Mouse (Mus musculus) ovary, postnatal 10 days (tissue): ENCODE results near the gene Sin3b.
A peak's percentile ranks its signal among the peaks of the same experiment; 100 is the strongest.
"Not testable (repeated sequence)": the region's sequence is repeated elsewhere in the genome, so short reads cannot be mapped to it uniquely, and the experiment has no call there.

ENCODE experiments used
- DNase-seq: peaks from one replicate; pipeline ENCODE4 v3.0.0; 2022; ENCODE audit warnings: low spot score

Gene Sin3b

GRCm38 (mm10) chr8:72722769-72723650 lies at the start of gene Sin3b:
Gene Sin3b (plus strand): TSS chr8:72723285.
- DNase-seq = peak; percentile 92

GRCm38 (mm10) chr8:72674184-72674583 lies 48.9 kb upstream of the Sin3b start:
- no peak for DNase-seq

GRCm38 (mm10) chr8:72676436-72676835 lies 46.6 kb upstream of the Sin3b start:
- DNase-seq = no peak

GRCm38 (mm10) chr8:72676844-72677243 lies 46.2 kb upstream of the Sin3b start:
- not testable (repeated sequence) for DNase-seq

GRCm38 (mm10) chr8:72677331-72677730 lies 45.8 kb upstream of the Sin3b start:
- no peak for DNase-seq

GRCm38 (mm10) chr8:72680133-72680532 lies 43.0 kb upstream of the Sin3b start:
- peak; percentile 27 for DNase-seq

GRCm38 (mm10) chr8:72682051-72682687 lies 40.9 kb upstream of the Sin3b start:
- DNase-seq = no peak

- DNase-seq = no peak
Measured at GRCm38 (mm10) chr8:72683010-72683521, 40.0 kb upstream of the Sin3b start.

GRCm38 (mm10) chr8:72683572-72684099 lies 39.4 kb upstream of the Sin3b start:
- DNase-seq = not testable (repeated sequence)

- no peak for DNase-seq
Measured at GRCm38 (mm10) chr8:72698349-72698926, 24.6 kb upstream of the Sin3b start.

GRCm38 (mm10) chr8:72712569-72712968 lies 10.5 kb upstream of the Sin3b start:
- no peak for DNase-seq

GRCm38 (mm10) chr8:72716594-72716993 lies 6.5 kb upstream of the Sin3b start:
- DNase-seq = no peak

GRCm38 (mm10) chr8:72720541-72720940 lies 2.5 kb upstream of the Sin3b start:
- DNase-seq = no peak

GRCm38 (mm10) chr8:72723651-72724001 lies 541 bp downstream of the Sin3b start:
- DNase-seq = peak; percentile 21

- no peak for DNase-seq
Measured at GRCm38 (mm10) chr8:72728636-72729035, 5.6 kb downstream of the Sin3b start.

GRCm38 (mm10) chr8:72735001-72735400 lies 11.9 kb downstream of the Sin3b start:
- no peak for DNase-seq

GRCm38 (mm10) chr8:72736868-72737267 lies 13.8 kb downstream of the Sin3b start:
- DNase-seq = no peak

- no peak for DNase-seq
Measured at GRCm38 (mm10) chr8:72746061-72746460, 23.0 kb downstream of the Sin3b start.

- no peak for DNase-seq
Measured at GRCm38 (mm10) chr8:72749846-72750245, 26.8 kb downstream of the Sin3b start.

GRCm38 (mm10) chr8:72750266-72750665 lies 27.2 kb downstream of the Sin3b start:
- no peak for DNase-seq

- DNase-seq = no peak
Measured at GRCm38 (mm10) chr8:72751126-72751525, 28.0 kb downstream of the Sin3b start.

GRCm38 (mm10) chr8:72752289-72752688 lies 29.2 kb downstream of the Sin3b start:
- no peak for DNase-seq

- DNase-seq = no peak
Measured at GRCm38 (mm10) chr8:72753165-72753564, 30.1 kb downstream of the Sin3b start.
